Mouse (Mus musculus) thymus, postnatal 25 days (tissue): ENCODE measurements around the gene Hist1h2bn.

Experiments
- DNase-seq: peaks from one replicate; pipeline ENCODE4 v3.0.0; 2022

The Hist1h2bn gene

GRCm38 (mm10) chr13:21729544-21729943 lies 24.4 kb upstream of the Hist1h2bn start:
- no peak for DNase-seq

GRCm38 (mm10) chr13:21733466-21733865 lies 20.5 kb upstream of the Hist1h2bn start:
- peak; percentile 46 for DNase-seq

- peak; percentile 82 for DNase-seq
These were observed 19.7 kb upstream of the Hist1h2bn start for GRCm38 (mm10) chr13:21734010-21734905.

GRCm38 (mm10) chr13:21734906-21735767 lies 18.8 kb upstream of the Hist1h2bn start, which contains the start of gene Hist1h4j:
Gene Hist1h4j, plus strand, starts transcription at chr13:21735064.
- DNase-seq, result peak; percentile 88

- DNase-seq, result no peak
These were observed 8.9 kb upstream of the Hist1h2bn start for GRCm38 (mm10) chr13:21745006-21745405.

- no peak for DNase-seq
These were observed 4.3 kb upstream of the Hist1h2bn start for GRCm38 (mm10) chr13:21749387-21750158.

GRCm38 (mm10) chr13:21750159-21751017 lies 3.5 kb upstream of the Hist1h2bn start, which contains the start of gene Hist1h4k:
Gene Hist1h4k, minus strand, starts transcription at chr13:21750505.
- peak; percentile 98 for DNase-seq

- no peak for DNase-seq
These were observed 2.5 kb upstream of the Hist1h2bn start for GRCm38 (mm10) chr13:21751417-21751816.

GRCm38 (mm10) chr13:21751827-21752226 lies 2.1 kb upstream of the Hist1h2bn start:
- DNase-seq, result no peak

GRCm38 (mm10) chr13:21752356-21752755 lies 1.6 kb upstream of the Hist1h2bn start:
- peak; percentile 16 for DNase-seq

GRCm38 (mm10) chr13:21753051-21753523 lies 836 bp upstream of the Hist1h2bn start:
- no peak for DNase-seq

GRCm38 (mm10) chr13:21754294-21755001 lies 525 bp downstream of the Hist1h2bn start:
- peak; percentile 34 for DNase-seq

GRCm38 (mm10) chr13:21755707-21756106 lies 1.8 kb downstream of the Hist1h2bn start:
- no peak for DNase-seq

GRCm38 (mm10) chr13:21778814-21779766 lies 25.2 kb downstream of the Hist1h2bn start:
- peak; percentile 76 for DNase-seq

GRCm38 (mm10) chr13:21779767-21780731 lies 26.1 kb downstream of the Hist1h2bn start, which contains the start of gene Hist1h1b:
Gene Hist1h1b, minus strand, starts transcription at chr13:21780625.
- peak; percentile 84 for DNase-seq

- DNase-seq, result peak; percentile 15
These were observed 27.2 kb downstream of the Hist1h2bn start for GRCm38 (mm10) chr13:21781021-21781555.

GRCm38 (mm10) chr13:21781639-21782038 lies 27.7 kb downstream of the Hist1h2bn start:
- no peak for DNase-seq
